Mouse (Mus musculus) spleen, postnatal 4 days (tissue): ENCODE results near the gene Lrrc8a.

Experiments
- DNase-seq, 2 experiments: peaks; one replicate each; pipeline ENCODE4 v3.0.0; 2022; ENCODE audit warnings: low spot score in 2 of 2

Lrrc8a gene

DNA sequence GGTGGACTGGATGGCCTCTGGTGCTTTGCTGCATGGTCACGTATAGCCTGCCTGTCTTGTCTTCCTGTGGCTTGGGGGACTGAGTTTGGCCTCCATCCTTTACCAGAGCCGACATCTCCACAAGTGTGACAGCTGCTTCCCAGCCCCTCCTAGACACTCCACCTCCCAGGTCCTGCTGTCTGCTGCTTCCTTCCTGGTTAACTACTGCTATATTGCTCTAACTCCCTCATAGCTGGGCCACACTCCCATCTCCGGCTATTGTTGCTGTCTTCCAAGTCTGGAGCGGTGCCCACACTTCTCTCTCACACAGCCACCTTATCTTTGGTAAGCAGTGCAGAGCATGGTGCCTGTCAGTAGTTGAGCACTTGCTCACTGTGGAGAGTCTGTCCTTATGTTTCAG is 2.3 kb downstream of the Lrrc8a start:
- DNase-seq = peak; percentile 62 to 77

DNA sequence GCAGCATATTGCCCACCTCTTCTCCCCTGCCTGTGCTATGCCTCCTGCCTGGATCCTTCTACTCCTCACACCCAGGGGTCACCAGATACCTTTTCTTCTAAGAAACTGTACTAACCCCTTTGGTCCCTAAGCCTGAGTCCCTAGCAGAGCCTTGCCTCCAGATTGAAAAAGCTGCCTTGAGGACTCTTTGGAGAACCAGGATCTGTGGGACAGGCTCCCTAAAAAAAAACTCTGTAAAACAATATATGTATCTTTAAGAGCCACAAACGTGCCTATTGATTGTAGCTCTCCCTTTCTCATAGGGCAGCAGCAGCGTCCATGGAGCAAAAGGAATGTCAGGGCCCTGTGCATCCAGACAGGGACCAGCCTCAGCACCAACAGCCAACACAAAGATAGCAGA is 2.8 kb downstream of the Lrrc8a start, which contains the start of gene Gm28035:
Gene Gm28035 (plus strand): TSS at position 301 of the 400 bp plus-strand sequence.
- DNase-seq = no peak

GRCm38 (mm10) chr2:30242509-30242908 is 5.0 kb downstream of the Lrrc8a start:
- DNase-seq = no peak

GRCm38 (mm10) chr2:30243391-30243790 is 5.9 kb downstream of the Lrrc8a start:
- no peak for DNase-seq

GRCm38 (mm10) chr2:30244595-30245178 is 7.2 kb downstream of the Lrrc8a start:
- DNase-seq = no peak

DNA sequence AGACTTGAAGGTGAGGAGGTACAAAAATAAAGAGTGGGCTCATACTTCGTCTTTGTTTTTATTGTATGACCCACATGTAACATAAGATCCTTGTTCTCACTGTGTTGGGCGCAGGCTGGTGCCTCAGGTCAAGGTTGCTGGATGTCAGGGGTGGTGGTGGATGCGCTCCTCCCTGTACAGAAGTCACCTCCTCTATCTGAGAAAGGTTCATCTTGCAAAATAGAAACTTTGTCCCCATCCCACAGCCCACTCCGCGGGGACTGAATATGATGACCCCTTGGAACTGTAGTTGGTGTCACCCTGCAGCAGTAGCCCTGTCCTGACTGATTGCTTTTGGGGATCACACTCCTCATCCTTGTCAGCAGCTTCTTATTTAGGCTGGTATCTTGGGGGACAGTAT is 9.5 kb downstream of the Lrrc8a start:
- no peak for DNase-seq

- no peak for DNase-seq
Observed at GRCm38 (mm10) chr2:30247681-30248080, 10.2 kb downstream of the Lrrc8a start.

- DNase-seq = no peak
Observed at GRCm38 (mm10) chr2:30249182-30249581, 11.7 kb downstream of the Lrrc8a start.

- DNase-seq = peak in 1 of 2 experiments; percentile 61
Observed at GRCm38 (mm10) chr2:30250166-30251128, 12.9 kb downstream of the Lrrc8a start.

- peak; percentile 71 to 80 for DNase-seq
Observed at GRCm38 (mm10) chr2:30251417-30252104, 14.0 kb downstream of the Lrrc8a start.

GRCm38 (mm10) chr2:30252521-30252920 is 15.0 kb downstream of the Lrrc8a start:
- peak in 1 of 2 experiments; percentile 59 for DNase-seq

DNA sequence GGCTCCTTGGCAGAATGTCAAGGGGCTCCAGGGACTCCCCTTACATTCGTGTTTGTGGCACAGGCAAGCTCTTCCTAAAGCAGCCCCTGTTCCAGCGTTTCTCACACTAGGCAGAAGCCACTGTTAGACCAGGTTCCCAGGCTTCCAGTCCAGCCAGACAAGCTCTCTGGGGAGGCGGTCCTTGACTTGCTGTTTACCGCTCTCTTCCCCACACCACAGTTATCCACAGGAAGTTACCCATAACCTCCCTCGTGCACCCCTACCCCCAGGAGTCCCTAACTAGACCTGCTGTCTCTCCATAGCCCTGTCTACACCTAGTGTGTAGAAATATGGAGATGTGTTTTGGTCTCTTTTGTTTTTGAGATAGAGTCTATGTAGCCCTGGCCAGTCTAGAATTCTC is 16.3 kb downstream of the Lrrc8a start:
- no peak for DNase-seq

- peak in 1 of 2 experiments; percentile 54 for DNase-seq
Observed at GRCm38 (mm10) chr2:30255631-30256395, 18.3 kb downstream of the Lrrc8a start.

GRCm38 (mm10) chr2:30256616-30257350 is 19.3 kb downstream of the Lrrc8a start:
- DNase-seq = no peak

GRCm38 (mm10) chr2:30257699-30258460 is 20.4 kb downstream of the Lrrc8a start:
- no peak for DNase-seq

DNA sequence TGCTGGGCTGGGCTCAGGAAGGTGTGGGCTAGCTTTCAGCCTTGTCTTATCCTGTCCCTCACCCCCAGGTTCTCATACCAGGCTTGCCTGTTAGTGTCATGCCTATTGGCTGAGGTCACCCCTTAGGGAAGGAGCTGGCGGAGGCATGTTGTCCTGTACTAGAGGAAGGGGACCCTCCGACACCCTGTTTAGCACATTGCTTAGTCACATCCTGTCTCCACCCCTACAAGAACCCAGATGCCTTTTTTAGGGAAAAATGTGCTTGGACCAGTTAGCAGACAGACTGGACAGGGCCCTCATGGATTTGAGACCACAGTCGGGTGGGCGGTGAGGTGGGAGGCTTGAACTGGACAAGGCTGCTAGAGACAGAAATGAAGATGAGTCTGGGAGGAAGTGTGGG is 21.1 kb downstream of the Lrrc8a start:
- DNase-seq = no peak

GRCm38 (mm10) chr2:30259131-30260064 is 21.9 kb downstream of the Lrrc8a start:
- DNase-seq = no peak

DNA sequence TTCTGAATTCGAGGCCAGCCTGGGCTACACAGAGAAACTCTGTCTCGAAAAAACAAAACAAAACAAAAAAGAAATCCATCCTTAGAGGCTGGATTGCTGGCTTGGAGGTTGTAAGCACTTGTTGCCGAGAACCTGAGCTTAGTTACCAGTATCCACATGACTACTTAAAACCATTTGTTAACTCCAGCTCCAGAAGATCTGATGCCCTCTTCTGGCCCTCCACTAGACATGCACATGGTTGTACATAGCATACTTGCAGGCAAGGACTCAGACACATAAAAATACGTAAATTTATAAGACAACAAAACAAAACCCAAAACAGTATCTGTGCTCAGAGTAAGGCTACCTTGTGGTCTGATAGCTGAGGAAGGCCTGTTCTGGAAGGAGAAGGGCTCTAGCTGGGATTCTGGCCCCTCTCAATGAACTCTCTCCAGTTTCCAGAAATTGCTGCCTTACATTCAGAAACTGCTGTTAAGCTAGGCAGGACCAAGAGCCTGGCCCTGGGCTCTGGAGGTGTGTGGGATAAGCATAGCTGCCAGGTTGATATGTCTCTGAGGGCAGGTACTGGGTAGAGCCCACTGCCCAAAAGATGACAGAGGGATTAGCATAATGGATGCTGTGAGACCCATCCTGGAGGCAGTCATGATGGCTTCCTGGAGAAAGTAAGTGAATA is 23.7 kb downstream of the Lrrc8a start:
- DNase-seq = no peak
